Mouse (Mus musculus) heart, embryonic 12.5 days (tissue): Measurements from ENCODE around the gene Usp17lc. TPM values are rescaled to one million over a fixed set of nuclear protein-coding genes. Genes with fewer than 3 reads are reported as not detected.
"Not testable (repeated sequence)": the region's sequence is repeated elsewhere in the genome, so short reads cannot be mapped to it uniquely, and the experiment has no call there.

ENCODE experiments used
- ATAC-seq: fragments of 200-750 bp; cut with Nextera tagmentation; 2 replicates; pipeline ENCODE4 v1.8.0; 2017; ENCODE audit warnings: moderate TSS enrichment, moderate library complexity; ENCODE audit not compliant: insufficient number of reproducible peaks, low FRiP score
- H3K27ac ChIP-seq: fragments of 300-500 bp; sonication (generic); 2 replicates; pipeline ENCODE4 v1.5.1; 2016; ENCODE audit warnings: mild to moderate bottlenecking, moderate library complexity; ENCODE audit not compliant: poor library complexity, severe bottlenecking
- H3K27me3 ChIP-seq: fragments of 300-500 bp; sonication (generic); replicated peaks from 2 replicates; pipeline ENCODE4 v1.6.1; 2016; ENCODE audit warnings: mild to moderate bottlenecking, moderate library complexity
- H3K36me3 ChIP-seq: fragments of 300-500 bp; sonication (generic); 2 replicates; pipeline ENCODE4 v1.6.1; 2016; ENCODE audit warnings: mild to moderate bottlenecking, moderate library complexity
- H3K4me1 ChIP-seq: fragments of 300-500 bp; sonication (generic); replicated peaks from 2 replicates; pipeline ENCODE4 v1.6.1; 2016; ENCODE audit warnings: mild to moderate bottlenecking
- H3K4me2 ChIP-seq: fragments of 300-500 bp; sonication (generic); 2 replicates; pipeline ENCODE4 v1.6.1; 2016; ENCODE audit warnings: mild to moderate bottlenecking, moderate library complexity
- H3K4me3 ChIP-seq: fragments of 300-500 bp; sonication (generic); 2 replicates; pipeline ENCODE4 v1.5.1; 2016; ENCODE audit warnings: mild to moderate bottlenecking
- H3K9ac ChIP-seq: fragments of 300-500 bp; sonication (generic); 2 replicates; pipeline ENCODE4 v1.6.1; 2016; ENCODE audit warnings: mild to moderate bottlenecking, moderate library complexity
- H3K9me3 ChIP-seq: fragments of 300-500 bp; sonication (generic); replicated peaks from 2 replicates; pipeline ENCODE4 v1.6.1; 2016; ENCODE audit warnings: mild to moderate bottlenecking, moderate library complexity
- WGBS: fragments of 180-500 bp; shearing (Covaris S2); methylation state at CpG from one replicate; pipeline ENCODE4 v1.1.7; 2016; 5-methylcytosine and 5-hydroxymethylcytosine counted together
- microRNA-seq: library from miRNA; unstranded; fragments of <30 nt; microRNA quantifications from one replicate; pipeline ENCODE4, GENCODE M21; 2017
- polyA plus RNA-seq: library from polyadenylated mRNA; unstranded; fragments of >200 nt; fragmentation: Nextera tagmentation; extraction: Ambion mirVana; gene quantifications from 2 replicates; pipeline ENCODE4 v1.2.1, GENCODE M21; 2016

Usp17lc gene
- polyA plus RNA-seq = not detected in 2 replicates

- ATAC-seq, H3K4me1 ChIP-seq, H3K4me3 ChIP-seq, H3K27me3 ChIP-seq, H3K9ac ChIP-seq, H3K4me2 ChIP-seq, H3K36me3 ChIP-seq, H3K9me3 ChIP-seq, H3K27ac ChIP-seq: not testable (repeated sequence)
- WGBS = 65% methylated on average over 1 of the region's 1 CpGs
Measured at GRCm38 (mm10) chr7:103414772-103415171, at the start of gene Usp17lc. Gene Usp17lc (plus strand): TSS chr7:103415072.

GRCm38 (mm10) chr7:103386077-103386476 is 28.8 kb upstream of the Usp17lc start, which contains the start of gene Olfr603:
Gene Olfr603 (minus strand): TSS chr7:103386177.
- no peak within 1 kb of the TSS for H3K27ac ChIP-seq
- no peak within 1 kb of the TSS for H3K4me2 ChIP-seq
- H3K9ac ChIP-seq = no peak within 1 kb of the TSS
- H3K36me3 ChIP-seq = no peaks in the 10 kb centered on the region
- no peak for ATAC-seq
- H3K27me3 ChIP-seq = no peaks in the 10 kb centered on the region
- no peaks in the 10 kb centered on the region for H3K4me1 ChIP-seq
- no peaks in the 10 kb centered on the region for H3K9me3 ChIP-seq
- no peak within 1 kb of the TSS for H3K4me3 ChIP-seq

DNA sequence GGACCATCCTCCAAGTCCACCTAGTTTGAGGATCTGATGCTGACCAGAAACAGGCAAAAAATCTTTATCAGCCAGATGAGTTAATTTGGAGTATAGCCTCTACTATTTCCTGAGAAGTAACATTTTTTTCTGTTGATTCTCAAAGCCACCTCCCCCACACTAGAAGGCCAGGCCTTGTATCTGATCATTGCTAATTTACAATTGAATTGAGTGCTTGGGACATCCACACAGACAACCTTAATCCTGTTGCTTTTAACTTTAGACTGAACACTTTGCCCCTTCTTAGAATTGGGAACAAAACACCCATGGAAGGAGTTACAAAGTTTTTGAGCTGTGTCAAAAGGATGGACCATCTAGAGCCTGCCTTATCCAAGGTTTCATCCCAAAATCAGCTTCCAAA is 17.1 kb upstream of the Usp17lc start:
- no peaks in the 10 kb centered on the region for H3K36me3 ChIP-seq
- H3K9me3 ChIP-seq = no peaks in the 10 kb centered on the region
- H3K4me2 ChIP-seq = no peak overlapping the region
- no peak for ATAC-seq
- no peaks in the 10 kb centered on the region for H3K4me1 ChIP-seq
- no peak overlapping the region for H3K9ac ChIP-seq
- no peak overlapping the region for H3K27ac ChIP-seq
- H3K4me3 ChIP-seq = no peak overlapping the region
- no peaks in the 10 kb centered on the region for H3K27me3 ChIP-seq

GRCm38 (mm10) chr7:103398981-103399380 is 15.9 kb upstream of the Usp17lc start:
- H3K27me3 ChIP-seq = no peaks in the 10 kb centered on the region
- no peak overlapping the region for H3K4me3 ChIP-seq
- no peaks in the 10 kb centered on the region for H3K4me1 ChIP-seq
- WGBS = 9% methylated on average over 1 of the region's 1 CpGs
- no peak for ATAC-seq
- no peak overlapping the region for H3K4me2 ChIP-seq
- H3K36me3 ChIP-seq = no peaks in the 10 kb centered on the region
- H3K27ac ChIP-seq = no peak overlapping the region
- no peaks in the 10 kb centered on the region for H3K9me3 ChIP-seq
- no peak overlapping the region for H3K9ac ChIP-seq

- not testable (repeated sequence) for H3K27ac ChIP-seq, H3K4me3 ChIP-seq, H3K4me2 ChIP-seq, ATAC-seq, H3K4me1 ChIP-seq, H3K36me3 ChIP-seq, H3K27me3 ChIP-seq, H3K9me3 ChIP-seq, H3K9ac ChIP-seq
- 60% methylated on average over 3 of the region's 3 CpGs for WGBS
Measured at GRCm38 (mm10) chr7:103406521-103407055, 8.3 kb upstream of the Usp17lc start.

GRCm38 (mm10) chr7:103445339-103445738 is 30.5 kb downstream of the Usp17lc start, which contains the start of gene Olfr605:
Gene Olfr605 (minus strand): TSS chr7:103445439.
- Histone ChIP-seq H3K4me1 (no peaks in the 10 kb centered on the region), H3K4me2 (no peak within 1 kb of the TSS), H3K4me3 (no peak within 1 kb of the TSS), H3K36me3 (no peaks in the 10 kb centered on the region), H3K9ac (no peak within 1 kb of the TSS), H3K27ac (no peak within 1 kb of the TSS), H3K27me3 (no peaks in the 10 kb centered on the region), H3K9me3 (no peaks in the 10 kb centered on the region)
- ATAC-seq = no peak
- 77% methylated on average over 1 of the region's 1 CpGs for WGBS

- Histone ChIP-seq H3K27ac (no peak within 1 kb of the TSS), H3K4me3 (no peak within 1 kb of the TSS), H3K36me3 (no peaks in the 10 kb centered on the region), H3K27me3 (no peaks in the 10 kb centered on the region), H3K9me3 (0 out of 2 replicates have a peak, but pooled peaks cover 2% of the 10 kb centered on the region), H3K4me1 (no peaks in the 10 kb centered on the region), H3K9ac (no peak within 1 kb of the TSS), H3K4me2 (no peak within 1 kb of the TSS)
- WGBS = 81% methylated on average over 2 of the region's 2 CpGs
- ATAC-seq = no peak
Measured at GRCm38 (mm10) chr7:103448746-103449145, 33.9 kb downstream of the Usp17lc start, which contains the start of gene Olfr606. Gene Olfr606 (plus strand): TSS chr7:103449046.

DNA sequence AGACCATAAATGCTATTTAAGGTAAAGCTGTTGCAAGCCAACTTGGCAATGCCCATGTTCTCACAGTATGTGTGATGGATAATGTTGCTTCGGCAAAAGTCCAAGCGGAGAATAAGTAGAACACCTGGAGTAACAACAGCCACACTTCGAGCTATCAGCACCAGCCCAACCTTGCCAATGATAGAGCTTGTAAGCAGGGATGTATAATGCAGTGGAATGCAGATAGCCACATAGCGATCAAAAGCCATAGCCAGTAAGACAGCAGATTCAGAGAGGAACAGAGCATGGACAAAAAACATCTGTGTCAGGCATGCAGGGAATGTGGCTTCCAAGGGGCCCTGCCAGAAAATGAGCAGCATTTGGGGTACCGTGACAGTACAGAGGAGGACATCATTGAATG is 45.7 kb downstream of the Usp17lc start:
- no peak overlapping the region for H3K27ac ChIP-seq
- 0 out of 2 replicates have a peak overlapping the region, but pooled peaks have one; percentile 8 for H3K4me2 ChIP-seq
- no peak overlapping the region for H3K4me3 ChIP-seq

More for the DNA sequence above, 45.7 kb downstream of the Usp17lc start:
- H3K36me3 ChIP-seq = no peaks in the 10 kb centered on the region
- H3K9ac ChIP-seq = no peak overlapping the region
- peak; percentile 45; the same call in 1 of the 2 replicates for ATAC-seq
- WGBS = 55% methylated on average over 5 of the region's 5 CpGs
- H3K27me3 ChIP-seq = no peaks in the 10 kb centered on the region
- peaks cover 5% of the 10 kb centered on the region; the same call in 1 of the 2 replicates for H3K4me1 ChIP-seq
- no peaks in the 10 kb centered on the region for H3K9me3 ChIP-seq

Small RNAs within 50 kb of the gene (microRNA-seq; reads per million reads assigned to microRNA genes)
- not detected for gene Gm25774

Other genes with a start within 250 kb of the Usp17lc start
- gene Olfr591, start 236.7 kb upstream of the Usp17lc start, polyA plus RNA-seq = not detected in 2 replicates
- gene Olfr592, start 230.3 kb upstream of the Usp17lc start, polyA plus RNA-seq = not detected in 2 replicates
- gene Olfr593, start 203.2 kb upstream of the Usp17lc start, polyA plus RNA-seq = not detected in 2 replicates
- gene Olfr594, start 198.1 kb upstream of the Usp17lc start, polyA plus RNA-seq = not detected in 2 replicates
- not detected in 2 replicates for gene Usp17ld, start 162.6 kb upstream of the Usp17lc start, polyA plus RNA-seq
- gene Olfr596, start 109.4 kb upstream of the Usp17lc start, polyA plus RNA-seq = not detected in 2 replicates
- not detected in 2 replicates for gene Olfr597, start 98.8 kb upstream of the Usp17lc start, polyA plus RNA-seq
- not detected in 2 replicates for gene Olfr598, start 91.5 kb upstream of the Usp17lc start, polyA plus RNA-seq
- not detected in 2 replicates for gene Olfr599, start 79.2 kb upstream of the Usp17lc start, polyA plus RNA-seq
- gene Olfr600, start 65.4 kb upstream of the Usp17lc start, polyA plus RNA-seq = not detected in 2 replicates
- gene Olfr601, start 52.4 kb upstream of the Usp17lc start, polyA plus RNA-seq = not detected in 2 replicates
- not detected in 2 replicates for gene Olfr603, start 28.9 kb upstream of the Usp17lc start, polyA plus RNA-seq
- gene Olfr605, start 30.4 kb downstream of the Usp17lc start, polyA plus RNA-seq = not detected in 2 replicates
- gene Olfr606, start 34.0 kb downstream of the Usp17lc start, polyA plus RNA-seq = not detected in 2 replicates
- 0.13 and 0.28 TPM in 2 replicates for gene Olfr607, start 49.1 kb downstream of the Usp17lc start, polyA plus RNA-seq
- 0.17 TPM in 1 of 2 replicates, not detected in the other for gene Olfr608, start 54.8 kb downstream of the Usp17lc start, polyA plus RNA-seq
- 0.08 TPM in 1 of 2 replicates, not detected in the other for gene Olfr609, start 83.0 kb downstream of the Usp17lc start, polyA plus RNA-seq
- gene Olfr610, start 97.0 kb downstream of the Usp17lc start, polyA plus RNA-seq = not detected in 2 replicates
- not detected in 2 replicates for gene Olfr611, start 105.8 kb downstream of the Usp17lc start, polyA plus RNA-seq
- not detected in 2 replicates for gene Olfr612, start 127.6 kb downstream of the Usp17lc start, polyA plus RNA-seq
- not detected in 2 replicates for gene Olfr613, start 133.0 kb downstream of the Usp17lc start, polyA plus RNA-seq
- not detected in 2 replicates for gene Olfr615, start 141.0 kb downstream of the Usp17lc start, polyA plus RNA-seq
- not detected in 2 replicates for gene Olfr616, start 154.1 kb downstream of the Usp17lc start, polyA plus RNA-seq
- not detected in 2 replicates for gene Olfr617, start 158.0 kb downstream of the Usp17lc start, polyA plus RNA-seq
- not detected in 2 replicates for gene Olfr618, start 175.0 kb downstream of the Usp17lc start, polyA plus RNA-seq
- gene Olfr619, start 185.5 kb downstream of the Usp17lc start, polyA plus RNA-seq = not detected in 2 replicates
- not detected in 2 replicates for gene Olfr620, start 197.5 kb downstream of the Usp17lc start, polyA plus RNA-seq
- gene Olfr622, start 227.6 kb downstream of the Usp17lc start, polyA plus RNA-seq = not detected in 2 replicates
- gene Olfr623, start 248.6 kb downstream of the Usp17lc start, polyA plus RNA-seq = not detected in 2 replicates